7 mouse cellular contexts compared by ENCODE assay signal in genomic region chr5:82346672-82347071, GRCm38 (mm10).
DNase-seq lines count a peak whose midpoint lies in the region; ATAC-seq lines count a peak whose summit lies in the region.

No protein-coding gene starts in this region.

- no peaks in the 10 kb centered on the region for H3K9me3 ChIP-seq in embryonic facial prominence, embryonic 14.5 days (ENCODE audit: control insufficient read depth, low read length)
- no peaks in the 10 kb centered on the region for H3K9me3 ChIP-seq in hindbrain, embryonic 12.5 days (replicated peaks)
- H3K9me3 ChIP-seq in midbrain, embryonic 13.5 days: no peaks in the 10 kb centered on the region

- no peak overlapping the region for H3K9ac ChIP-seq in embryonic facial prominence, embryonic 14.5 days (ENCODE audit: low read depth, low read length)
- no peak overlapping the region for H3K9ac ChIP-seq in hindbrain, embryonic 12.5 days
- no peak overlapping the region for H3K9ac ChIP-seq in midbrain, embryonic 13.5 days (replicated peaks)

- no peaks in the 10 kb centered on the region for H3K27me3 ChIP-seq in embryonic facial prominence, embryonic 14.5 days (replicated peaks; ENCODE audit: control insufficient read depth, insufficient read depth, low read length)
- H3K27me3 ChIP-seq in hindbrain, embryonic 12.5 days: no peaks in the 10 kb centered on the region
- no peaks in the 10 kb centered on the region for H3K27me3 ChIP-seq in midbrain, embryonic 13.5 days

- no peaks in the 10 kb centered on the region for H3K36me3 ChIP-seq in embryonic facial prominence, embryonic 14.5 days (ENCODE audit: control insufficient read depth, insufficient read depth, low read length)
- no peaks in the 10 kb centered on the region for H3K36me3 ChIP-seq in hindbrain, embryonic 12.5 days
- H3K36me3 ChIP-seq in midbrain, embryonic 13.5 days: no peaks in the 10 kb centered on the region

- no peak overlapping the region for H3K27ac ChIP-seq in embryonic facial prominence, embryonic 14.5 days (replicated peaks; ENCODE audit: low read depth, low read length)
- no peak overlapping the region for H3K27ac ChIP-seq in hindbrain, embryonic 12.5 days
- no peak overlapping the region for H3K27ac ChIP-seq in midbrain, embryonic 13.5 days

- H3K4me2 ChIP-seq in embryonic facial prominence, embryonic 14.5 days (ENCODE audit: low read depth, low read length): 0 out of 2 replicates have a peak overlapping the region, but pooled peaks have one; percentile 19
- H3K4me2 ChIP-seq in hindbrain, embryonic 12.5 days (replicated peaks): no peak overlapping the region
- no peak overlapping the region for H3K4me2 ChIP-seq in midbrain, embryonic 13.5 days (replicated peaks)

- peak; percentile 63; the same call in 1 of the 2 replicates for ATAC-seq in embryonic facial prominence, embryonic 14.5 days (ENCODE audit: low read depth)
- ATAC-seq in hindbrain, embryonic 12.5 days (ENCODE audit: low FRiP score): peak; percentile 73
- ATAC-seq in midbrain, embryonic 13.5 days: peak; percentile 79

- H3K4me3 ChIP-seq in embryonic facial prominence, embryonic 14.5 days (ENCODE audit: low read depth, low read length): no peak overlapping the region
- H3K4me3 ChIP-seq in hindbrain, embryonic 12.5 days: no peak overlapping the region
- H3K4me3 ChIP-seq in midbrain, embryonic 13.5 days (replicated peaks): no peak overlapping the region

- DNase-seq in ES-CJ7 (ENCODE audit: low read depth, low spot score): peak; percentile 61
- DNase-seq in adrenal gland, postnatal 14 days: peak; percentile 55
- DNase-seq in embryonic facial prominence, embryonic 14.5 days (ENCODE audit: low spot score): peak; percentile 92
- DNase-seq in layer of hippocampus, postnatal 14 days (ENCODE audit: low spot score in 2 of 2): peak; percentile 51 to 90
- peak; percentile 5 for DNase-seq in yolk sac, embryonic 10.5 days (ENCODE audit: low spot score)

- WGBS in embryonic facial prominence, embryonic 14.5 days: 5% methylated on average over 7 of the region's 7 CpGs
- 12% methylated on average over 7 of the region's 7 CpGs for WGBS in hindbrain, embryonic 12.5 days
- 12% methylated on average over 7 of the region's 7 CpGs for WGBS in midbrain, embryonic 13.5 days

- no peaks in the 10 kb centered on the region for H3K4me1 ChIP-seq in embryonic facial prominence, embryonic 14.5 days (ENCODE audit: control insufficient read depth, insufficient read depth, low read length)
- no peaks in the 10 kb centered on the region for H3K4me1 ChIP-seq in hindbrain, embryonic 12.5 days
- H3K4me1 ChIP-seq in midbrain, embryonic 13.5 days (replicated peaks): no peaks in the 10 kb centered on the region

Comparison
In these comparisons a context has a peak if more than half of its experiments do, and no peak if none do; other contexts are left out.
1. DNase-seq: peak in every context shown above with its lines; median percentile 92 in embryonic facial prominence, embryonic 14.5 days; 70 in layer of hippocampus, postnatal 14 days; 61 in ES-CJ7; 55 in adrenal gland, postnatal 14 days; 5 in yolk sac, embryonic 10.5 days.